Mouse (Mus musculus) forebrain, embryonic 10.5 days (tissue): Measurements from ENCODE around the gene Cox19. TPM values are rescaled to one million over a fixed set of nuclear protein-coding genes. Genes with fewer than 3 reads are reported as not detected.
"Not testable (repeated sequence)": the region's sequence is repeated elsewhere in the genome, so short reads cannot be mapped to it uniquely, and the experiment has no call there.

ENCODE experiments used
- DNase-seq: peaks from one replicate; pipeline ENCODE4 v3.0.0-alpha.2; 2017; ENCODE audit warnings: low spot score; ENCODE audit errors: extremely low spot score
- H3K27ac ChIP-seq: fragments of 300-500 bp; sonication (generic); 2 replicates; pipeline ENCODE4 v1.5.1; 2016; ENCODE audit warnings: mild to moderate bottlenecking
- H3K27me3 ChIP-seq: fragments of 300-500 bp; sonication (generic); 2 replicates; pipeline ENCODE4 v1.6.1; 2016; ENCODE audit warnings: mild to moderate bottlenecking; ENCODE audit not compliant: poor library complexity, severe bottlenecking
- H3K36me3 ChIP-seq: fragments of 300-500 bp; sonication (generic); replicated peaks from 2 replicates; pipeline ENCODE4 v1.6.1; 2016; ENCODE audit warnings: mild to moderate bottlenecking, moderate library complexity
- H3K4me1 ChIP-seq: fragments of 300-500 bp; sonication (generic); 2 replicates; pipeline ENCODE4 v1.6.1; 2016
- H3K4me3 ChIP-seq: fragments of 300-500 bp; sonication (generic); 2 replicates; pipeline ENCODE4 v1.5.1; 2016; ENCODE audit warnings: mild to moderate bottlenecking, moderate library complexity
- H3K9me3 ChIP-seq: fragments of 300-500 bp; sonication (generic); 2 replicates; pipeline ENCODE4 v1.6.1; 2016; ENCODE audit warnings: mild to moderate bottlenecking, moderate library complexity
- WGBS: fragments of 180-500 bp; shearing (Covaris S2); methylation state at CpG from one replicate; pipeline ENCODE4 v1.1.7; 2016; 5-methylcytosine and 5-hydroxymethylcytosine counted together
- polyA plus RNA-seq: library from polyadenylated mRNA; unstranded; fragments of >200 nt; fragmentation: Nextera tagmentation; extraction: Ambion mirVana; gene quantifications from 2 replicates; pipeline ENCODE4 v1.2.1, GENCODE M21; 2016

Gene Cox19
- 119 and 120 TPM in 2 replicates for polyA plus RNA-seq

GRCm38 (mm10) chr5:139351134-139351533 lies at the start of gene Cox19:
Gene Cox19 (minus strand): TSS chr5:139351418.
- no peak for DNase-seq
- no peak within 1 kb of the TSS for H3K4me3 ChIP-seq
- peaks cover 37% of the 10 kb centered on the region for H3K4me1 ChIP-seq
- 61% methylated on average over 5 of the region's 5 CpGs for WGBS
- no peaks in the 10 kb centered on the region for H3K9me3 ChIP-seq
- H3K27me3 ChIP-seq, result peaks cover 31% of the 10 kb centered on the region
- no peaks in the 10 kb centered on the region for H3K36me3 ChIP-seq
- 0 out of 2 replicates have a peak within 1 kb of the TSS, but pooled peaks have one; percentile 20 for H3K27ac ChIP-seq

- no peak overlapping the region for H3K27ac ChIP-seq
- peaks cover 10% of the 10 kb centered on the region for H3K4me1 ChIP-seq
- H3K4me3 ChIP-seq, result no peak overlapping the region
- H3K9me3 ChIP-seq, result no peaks in the 10 kb centered on the region
- 97% methylated on average over 14 of the region's 14 CpGs for WGBS
- H3K36me3 ChIP-seq, result no peaks in the 10 kb centered on the region
- no peak for DNase-seq
- no peaks in the 10 kb centered on the region for H3K27me3 ChIP-seq
Observed at GRCm38 (mm10) chr5:139399991-139400390, 48.8 kb upstream of the Cox19 start.

- Histone ChIP-seq H3K4me1 (peaks cover 11% of the 10 kb centered on the region; the same call in 1 of the 2 replicates), H3K9me3 (no peaks in the 10 kb centered on the region), H3K4me3 (no peak overlapping the region), H3K27ac (no peak overlapping the region), H3K36me3 (no peaks in the 10 kb centered on the region), H3K27me3 (no peaks in the 10 kb centered on the region)
- DNase-seq, result no peak
- WGBS, result 90% methylated on average over 5 of the region's 5 CpGs
Observed at GRCm38 (mm10) chr5:139398786-139399185, 47.6 kb upstream of the Cox19 start.

GRCm38 (mm10) chr5:139397959-139398753 lies 46.9 kb upstream of the Cox19 start:
- no peak overlapping the region for H3K4me3 ChIP-seq
- H3K27me3 ChIP-seq, result no peaks in the 10 kb centered on the region
- WGBS, result 39% methylated on average over 5 of the region's 5 CpGs
- H3K27ac ChIP-seq, result no peak overlapping the region
- DNase-seq, result peak; percentile 78
- H3K4me1 ChIP-seq, result peaks cover 13% of the 10 kb centered on the region; the same call in 1 of the 2 replicates
- no peaks in the 10 kb centered on the region for H3K9me3 ChIP-seq
- peaks cover 1% of the 10 kb centered on the region; the same call in 1 of the 2 replicates for H3K36me3 ChIP-seq

- Histone ChIP-seq H3K27ac (no peak overlapping the region), H3K9me3 (no peaks in the 10 kb centered on the region), H3K4me3 (no peak overlapping the region), H3K4me1 (peaks cover 16% of the 10 kb centered on the region; the same call in 1 of the 2 replicates), H3K27me3 (no peaks in the 10 kb centered on the region), H3K36me3 (peaks cover 5% of the 10 kb centered on the region; the same call in 1 of the 2 replicates)
- 92% methylated on average over 4 of the region's 4 CpGs for WGBS
- DNase-seq, result no peak
Observed at GRCm38 (mm10) chr5:139397359-139397916, 46.2 kb upstream of the Cox19 start.

GRCm38 (mm10) chr5:139395528-139395927 lies 44.3 kb upstream of the Cox19 start:
- no peaks in the 10 kb centered on the region for H3K9me3 ChIP-seq
- H3K4me1 ChIP-seq, result peaks cover 23% of the 10 kb centered on the region
- H3K27ac ChIP-seq, result no peak overlapping the region
- WGBS, result 94% methylated on average over 4 of the region's 4 CpGs
- DNase-seq, result no peak
- H3K4me3 ChIP-seq, result no peak overlapping the region
- H3K27me3 ChIP-seq, result no peaks in the 10 kb centered on the region
- H3K36me3 ChIP-seq, result peaks cover 5% of the 10 kb centered on the region; the same call in 1 of the 2 replicates

- no peaks in the 10 kb centered on the region for H3K9me3 ChIP-seq
- DNase-seq, result no peak
- no peaks in the 10 kb centered on the region for H3K27me3 ChIP-seq
- H3K27ac ChIP-seq, result no peak overlapping the region; the same call in 1 of the 2 replicates
- peaks cover 32% of the 10 kb centered on the region for H3K4me1 ChIP-seq
- H3K36me3 ChIP-seq, result peaks cover 5% of the 10 kb centered on the region; the same call in 1 of the 2 replicates
- WGBS, result 84% methylated on average over 7 of the region's 7 CpGs
- no peak overlapping the region for H3K4me3 ChIP-seq
Observed at GRCm38 (mm10) chr5:139394399-139394798, 43.2 kb upstream of the Cox19 start.

- H3K27me3 ChIP-seq, result no peaks in the 10 kb centered on the region
- H3K27ac ChIP-seq, result no peak overlapping the region
- H3K4me1 ChIP-seq, result peaks cover 39% of the 10 kb centered on the region
- H3K9me3 ChIP-seq, result no peaks in the 10 kb centered on the region
- no peak overlapping the region for H3K4me3 ChIP-seq
- no peak for DNase-seq
- peaks cover 5% of the 10 kb centered on the region; the same call in 1 of the 2 replicates for H3K36me3 ChIP-seq
- 93% methylated on average over 16 of the region's 16 CpGs for WGBS
Observed at GRCm38 (mm10) chr5:139393197-139393588, 42.0 kb upstream of the Cox19 start.

GRCm38 (mm10) chr5:139392219-139393196 lies 41.3 kb upstream of the Cox19 start:
- H3K4me1 ChIP-seq, result peaks cover 43% of the 10 kb centered on the region
- H3K9me3 ChIP-seq, result no peaks in the 10 kb centered on the region
- H3K27me3 ChIP-seq, result no peaks in the 10 kb centered on the region
- H3K36me3 ChIP-seq, result peaks cover 5% of the 10 kb centered on the region; the same call in 1 of the 2 replicates
- no peak for DNase-seq
- H3K4me3 ChIP-seq, result no peak overlapping the region
- H3K27ac ChIP-seq, result no peak overlapping the region
- WGBS, result 94% methylated on average over 37 of the region's 37 CpGs

- peaks cover 5% of the 10 kb centered on the region; the same call in 1 of the 2 replicates for H3K36me3 ChIP-seq
- H3K9me3 ChIP-seq, result no peaks in the 10 kb centered on the region
- 86% methylated on average over 11 of the region's 11 CpGs for whole genome bisulfite sequencing
- peak overlapping the region; percentile 57; the same call in 1 of the 2 replicates for H3K27ac ChIP-seq
- DNase-seq, result no peak
- H3K4me1 ChIP-seq, result peaks cover 48% of the 10 kb centered on the region
- H3K4me3 ChIP-seq, result no peak overlapping the region
- H3K27me3 ChIP-seq, result no peaks in the 10 kb centered on the region
Observed at GRCm38 (mm10) chr5:139391309-139391990, 40.2 kb upstream of the Cox19 start.

GRCm38 (mm10) chr5:139390324-139391119 lies 39.3 kb upstream of the Cox19 start:
- DNase-seq, H3K4me3 ChIP-seq, H3K36me3 ChIP-seq, H3K9me3 ChIP-seq, H3K27me3 ChIP-seq: not testable (repeated sequence)
- Histone ChIP-seq H3K4me1 (peaks cover 48% of the 10 kb centered on the region), H3K27ac (peak overlapping the region; percentile 74; the same call in 1 of the 2 replicates)
- WGBS, result 79% methylated on average over 5 of the region's 5 CpGs
